Mouse (Mus musculus): Measurements from ENCODE around the gene Znrf1. TPM values are rescaled to one million over a fixed set of nuclear protein-coding genes. Genes with fewer than 3 reads are reported as not detected.
"Not testable (repeated sequence)": the region's sequence is repeated elsewhere in the genome, so short reads cannot be mapped to it uniquely, and the experiment has no call there.

Znrf1 gene
- 31.1 and 32.9 TPM in 2 replicates for polyA plus RNA-seq (2015; fragmentation: Nextera tagmentation; extraction: Ambion mirVana)

DNA sequence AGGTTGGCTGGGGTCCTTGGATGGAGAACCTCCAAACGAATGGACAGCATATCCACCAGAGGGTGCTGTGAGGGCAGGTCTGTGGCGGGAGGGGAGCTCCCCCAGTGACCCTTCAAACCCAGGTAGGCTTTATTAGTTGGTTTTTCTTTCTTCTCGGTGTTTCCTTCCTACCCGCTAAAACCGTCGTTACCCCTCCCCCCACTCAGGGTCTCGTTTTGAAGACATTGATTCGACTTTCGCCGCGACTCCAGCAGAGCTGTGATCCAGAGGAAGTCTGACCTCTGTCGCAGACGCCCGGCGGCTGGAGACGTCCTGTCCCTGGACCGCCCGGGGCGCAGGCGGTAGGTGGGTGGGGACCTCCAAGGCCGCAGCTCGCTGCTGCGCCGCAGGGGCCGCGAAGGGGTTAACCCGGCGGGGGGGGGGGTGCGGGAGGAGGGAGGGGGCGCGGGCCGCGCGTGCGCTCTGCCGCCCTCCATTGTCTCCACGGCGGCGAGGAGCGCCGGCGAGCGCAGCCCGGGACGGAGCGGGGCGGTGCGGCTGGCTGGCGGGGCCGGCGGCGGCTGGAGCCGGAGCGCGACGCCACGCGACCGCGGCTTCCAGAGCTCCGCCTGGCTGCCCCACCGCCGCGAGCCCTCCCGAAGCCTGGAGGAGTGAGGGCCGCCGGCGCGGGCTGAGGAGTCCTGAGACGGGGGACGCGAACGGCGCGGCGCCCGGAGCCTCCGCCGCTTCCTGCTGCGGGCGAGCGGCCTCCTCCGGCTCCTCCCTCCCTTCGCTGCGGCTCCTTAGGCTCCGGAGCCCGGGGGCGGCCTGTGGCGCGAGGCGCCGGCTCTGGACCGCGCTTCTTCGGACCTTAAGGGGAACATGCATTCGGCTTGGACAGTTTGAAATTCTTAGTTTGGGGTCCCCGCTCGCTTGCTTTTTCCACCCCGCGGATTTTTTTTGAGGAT is at the start of gene Znrf1:
Gene Znrf1 (plus strand): TSS at position 67 of the 947 bp plus-strand sequence.
- H3K9ac ChIP-seq, result peak within 1 kb of the TSS; percentile 93
- peak; percentile 88 for ATAC-seq (ENCODE audit: insufficient read depth, low FRiP score, low read depth)
- H3K27ac ChIP-seq, result peak within 1 kb of the TSS; percentile 91
- H3K36me3 ChIP-seq, result no peaks in the 10 kb centered on the region
- peaks cover 31% of the 10 kb centered on the region for H3K4me1 ChIP-seq
- H3K9me3 ChIP-seq, result no peaks in the 10 kb centered on the region
- WGBS, result under 1% methylated on average over 67 of the region's 100 CpGs
- H3K4me3 ChIP-seq (replicated peaks), result peak within 1 kb of the TSS; percentile 94
- H3K27me3 ChIP-seq (replicated peaks), result no peaks in the 10 kb centered on the region
- H3K4me2 ChIP-seq, result peak within 1 kb of the TSS; percentile 83

DNA sequence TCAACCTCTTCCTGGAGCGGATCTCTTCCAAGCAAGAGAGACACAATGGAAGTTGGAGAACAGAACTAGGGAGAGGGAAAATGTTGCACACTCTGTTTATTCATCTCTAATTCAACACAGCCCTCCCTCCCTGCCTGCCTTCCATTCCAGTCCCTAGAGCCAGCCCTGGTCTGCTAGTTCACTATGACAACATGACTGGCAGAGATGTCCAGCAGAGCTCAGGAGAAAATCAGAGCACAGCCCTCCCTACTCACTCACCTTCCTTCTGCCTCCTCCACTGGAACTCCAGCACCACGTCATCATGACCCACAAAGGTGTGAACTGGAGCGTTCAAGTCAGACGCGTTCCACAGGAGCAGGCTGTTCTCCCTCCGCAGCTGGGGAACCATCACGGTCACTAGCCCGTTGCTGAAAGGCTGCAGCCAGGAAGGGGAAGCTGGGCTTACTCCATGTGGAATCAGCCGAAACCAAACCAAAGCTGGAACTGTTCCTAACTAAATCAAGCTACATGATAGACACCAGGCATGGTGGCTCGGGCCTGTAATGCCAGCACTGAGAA is 45.8 kb upstream of the Znrf1 start:
- no peaks in the 10 kb centered on the region for H3K9me3 ChIP-seq
- 0 out of 2 replicates have a peak, but pooled peaks cover 1% of the 10 kb centered on the region for H3K36me3 ChIP-seq
- H3K4me2 ChIP-seq, result no peak overlapping the region
- H3K27ac ChIP-seq, result no peak overlapping the region
- no peak for ATAC-seq (ENCODE audit: insufficient read depth, low FRiP score, low read depth)
- H3K27me3 ChIP-seq (replicated peaks), result no peaks in the 10 kb centered on the region
- no peak overlapping the region for H3K9ac ChIP-seq
- WGBS, result 89% methylated on average over 10 of the region's 10 CpGs
- H3K4me1 ChIP-seq, result no peaks in the 10 kb centered on the region
- no peak overlapping the region for H3K4me3 ChIP-seq (replicated peaks)

DNA sequence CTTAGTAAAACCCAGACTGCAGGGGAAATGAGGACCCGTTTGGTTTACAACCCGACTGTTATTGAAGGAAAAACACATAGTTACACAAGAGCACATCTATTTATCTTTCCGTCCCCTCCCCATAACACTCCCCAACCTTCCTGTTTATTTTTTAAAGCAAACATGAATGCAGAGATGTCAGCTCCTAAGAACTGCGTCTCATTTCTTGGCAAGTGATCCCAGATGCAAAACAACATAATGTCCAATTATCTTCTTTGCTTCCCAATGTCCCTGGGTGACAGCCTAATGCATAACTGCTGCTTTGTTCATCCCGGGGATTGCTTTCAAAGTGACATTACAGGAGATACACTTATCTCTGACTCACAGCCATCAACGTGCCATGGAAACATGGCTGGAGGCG is 44.7 kb upstream of the Znrf1 start:
- Histone ChIP-seq H3K4me1 (no peaks in the 10 kb centered on the region), H3K4me3 (replicated peaks) (no peak overlapping the region), H3K4me2 (no peak overlapping the region), H3K27ac (no peak overlapping the region), H3K36me3 (0 out of 2 replicates have a peak, but pooled peaks cover 7% of the 10 kb centered on the region), H3K27me3 (replicated peaks) (no peaks in the 10 kb centered on the region), H3K9me3 (no peaks in the 10 kb centered on the region), H3K9ac (no peak overlapping the region)
- 59% methylated on average over 7 of the region's 7 CpGs for WGBS
- no peak for ATAC-seq (ENCODE audit: insufficient read depth, low FRiP score, low read depth)

DNA sequence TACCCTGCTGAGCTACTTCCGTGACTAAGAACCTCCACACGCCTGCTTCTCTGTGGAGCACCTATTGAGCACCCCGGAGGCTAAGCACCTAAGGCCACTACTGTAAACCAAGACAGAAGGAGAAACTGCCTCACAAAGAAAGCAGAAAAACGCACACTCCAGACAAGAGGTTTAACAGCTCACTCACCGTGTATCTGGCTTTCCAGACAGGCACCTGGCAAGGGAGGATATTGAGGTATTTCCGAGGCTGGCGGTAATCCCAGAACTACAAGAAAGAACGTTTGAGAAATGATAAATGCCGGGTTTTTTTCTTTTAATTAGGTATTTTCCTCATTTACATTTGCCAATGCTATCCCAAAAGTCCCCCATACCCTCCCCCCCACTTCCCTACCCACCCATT is 43.4 kb upstream of the Znrf1 start:
- 83% methylated on average over 9 of the region's 9 CpGs for WGBS

DNA sequence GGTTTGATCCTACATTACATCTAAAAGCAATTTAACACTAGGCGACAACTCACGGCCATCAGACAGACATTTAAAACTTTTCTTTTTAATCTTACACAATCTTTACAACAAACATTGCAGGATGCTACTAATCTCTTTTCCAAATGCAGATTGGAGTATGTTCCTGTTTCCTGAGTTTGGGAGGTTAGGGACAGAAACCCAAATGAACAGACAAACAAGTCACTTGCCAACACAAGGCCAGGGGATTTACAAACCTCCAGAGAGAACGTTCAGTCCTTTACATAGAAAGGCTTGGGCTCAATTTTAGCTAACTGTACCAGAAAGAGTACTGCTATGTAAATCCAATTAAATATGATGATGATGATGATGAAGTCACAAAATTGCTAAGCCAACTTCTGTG is 42.7 kb upstream of the Znrf1 start:
- WGBS, result 91% methylated on average over 3 of the region's 3 CpGs
- H3K4me3 ChIP-seq (replicated peaks), result no peak overlapping the region
- no peak overlapping the region for H3K4me2 ChIP-seq
- H3K9me3 ChIP-seq, result no peaks in the 10 kb centered on the region
- H3K27me3 ChIP-seq (replicated peaks), result no peaks in the 10 kb centered on the region
- no peak for ATAC-seq (ENCODE audit: insufficient read depth, low FRiP score, low read depth)
- no peak overlapping the region for H3K9ac ChIP-seq
- H3K36me3 ChIP-seq, result 0 out of 2 replicates have a peak, but pooled peaks cover 10% of the 10 kb centered on the region
- H3K27ac ChIP-seq, result no peak overlapping the region
- H3K4me1 ChIP-seq, result no peaks in the 10 kb centered on the region

More for the DNA sequence above, 43.4 kb upstream of the Znrf1 start:
- Histone ChIP-seq H3K36me3 (0 out of 2 replicates have a peak, but pooled peaks cover 10% of the 10 kb centered on the region), H3K27ac (no peak overlapping the region), H3K4me2 (no peak overlapping the region), H3K27me3 (replicated peaks) (no peaks in the 10 kb centered on the region), H3K9me3 (no peaks in the 10 kb centered on the region), H3K9ac (no peak overlapping the region), H3K4me1 (no peaks in the 10 kb centered on the region), H3K4me3 (replicated peaks) (no peak overlapping the region)
- ATAC-seq (ENCODE audit: insufficient read depth, low FRiP score, low read depth), result no peak

DNA sequence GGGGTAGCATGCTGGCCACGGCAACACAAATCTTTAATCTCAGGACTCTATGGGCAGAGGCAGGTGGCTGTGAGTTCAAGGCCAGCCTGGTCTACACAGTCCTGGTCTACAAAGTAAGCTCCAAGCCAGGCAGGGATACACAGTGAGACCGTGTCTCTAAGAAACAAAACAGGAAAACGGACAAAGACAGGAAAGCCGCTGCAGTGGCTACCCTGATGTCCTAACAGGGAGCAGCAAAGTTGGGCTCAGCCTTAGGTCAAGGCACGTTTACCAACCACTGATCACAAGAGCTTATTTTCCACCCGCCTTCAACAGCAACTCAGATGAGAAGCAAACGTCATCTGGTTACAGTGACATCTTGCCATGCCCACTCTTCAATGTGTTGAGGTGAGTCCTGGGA is 39.6 kb upstream of the Znrf1 start:
- WGBS, result 79% methylated on average over 7 of the region's 7 CpGs
- Histone ChIP-seq H3K4me1 (no peaks in the 10 kb centered on the region), H3K4me3 (replicated peaks) (no peak overlapping the region), H3K36me3 (0 out of 2 replicates have a peak, but pooled peaks cover 10% of the 10 kb centered on the region), H3K9me3 (no peaks in the 10 kb centered on the region), H3K27me3 (replicated peaks) (no peaks in the 10 kb centered on the region), H3K27ac (no peak overlapping the region), H3K9ac (no peak overlapping the region), H3K4me2 (no peak overlapping the region)
- no peak; the same call in 1 of the 2 replicates for ATAC-seq (ENCODE audit: insufficient read depth, low FRiP score, low read depth)

DNA sequence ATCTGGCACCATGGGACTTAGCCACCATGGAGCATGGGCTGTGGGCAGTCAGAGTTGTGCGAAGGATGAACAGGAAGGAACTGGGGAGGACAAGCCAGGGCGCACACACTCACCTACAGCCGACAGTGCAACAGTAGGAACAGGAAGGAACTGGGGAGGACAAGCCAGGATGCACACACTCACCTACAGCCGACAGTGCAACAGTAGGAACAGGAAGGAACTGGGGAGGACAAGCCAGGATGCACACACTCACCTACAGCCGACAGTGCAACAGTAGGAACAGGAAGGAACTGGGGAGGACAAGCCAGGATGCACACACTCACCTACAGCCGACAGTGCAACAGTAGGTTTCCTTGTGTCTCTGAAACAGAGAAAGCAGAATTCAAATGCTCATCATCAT is 37.6 kb upstream of the Znrf1 start:
- 81% methylated on average over 6 of the region's 6 CpGs for WGBS
- H3K9me3 ChIP-seq; ATAC-seq (ENCODE audit: insufficient read depth, low FRiP score, low read depth); H3K9ac ChIP-seq; H3K27me3 ChIP-seq (replicated peaks); H3K4me3 ChIP-seq (replicated peaks); H3K4me2 ChIP-seq; H3K36me3 ChIP-seq; H3K27ac ChIP-seq; H3K4me1 ChIP-seq: not testable (repeated sequence)

DNA sequence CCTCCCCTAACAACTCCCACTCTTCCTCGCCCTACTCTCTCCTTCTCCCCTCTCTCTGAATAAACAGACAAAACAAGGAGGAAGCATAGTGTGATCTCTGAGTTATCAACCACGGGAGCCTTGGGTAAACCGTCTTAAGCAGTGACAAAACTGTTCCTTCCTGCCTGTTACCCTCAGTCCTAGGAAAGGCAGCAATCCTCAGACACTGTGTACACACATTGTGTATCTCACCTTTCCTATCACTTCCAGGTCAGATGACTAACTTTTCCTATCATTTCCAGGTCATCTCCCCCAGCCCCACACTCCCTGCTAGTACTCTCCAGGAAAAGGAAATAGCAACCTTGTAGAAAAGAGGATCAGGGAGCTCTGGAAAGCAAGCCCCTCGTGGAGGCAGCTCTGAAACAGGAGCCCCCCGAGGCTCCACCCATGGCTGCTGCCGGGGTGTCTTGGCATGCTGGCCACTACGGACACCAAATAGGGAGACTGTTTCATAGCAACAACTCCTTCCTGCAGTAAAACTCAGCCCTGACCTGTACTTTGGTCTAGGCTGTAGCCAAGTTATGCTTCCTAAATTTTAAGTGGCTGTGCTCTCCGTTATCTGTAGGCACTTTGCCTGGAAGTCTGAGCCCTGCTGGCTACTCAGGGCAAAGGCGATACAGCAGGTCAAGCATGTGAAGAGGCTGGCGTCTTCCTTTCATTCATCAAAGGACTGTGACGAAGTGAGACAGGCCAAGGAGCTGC is 34.0 kb upstream of the Znrf1 start:
- no peaks in the 10 kb centered on the region for H3K36me3 ChIP-seq
- H3K27me3 ChIP-seq (replicated peaks), result no peaks in the 10 kb centered on the region
- WGBS, result 59% methylated on average over 11 of the region's 11 CpGs
- no peak overlapping the region for H3K27ac ChIP-seq
- no peak overlapping the region for H3K4me2 ChIP-seq
- no peak overlapping the region for H3K4me3 ChIP-seq (replicated peaks)
- 0 out of 2 replicates have a peak, but pooled peaks cover 2% of the 10 kb centered on the region for H3K4me1 ChIP-seq
- no peak overlapping the region for H3K9ac ChIP-seq
- H3K9me3 ChIP-seq, result no peaks in the 10 kb centered on the region
- ATAC-seq (ENCODE audit: insufficient read depth, low FRiP score, low read depth), result no peak

DNA sequence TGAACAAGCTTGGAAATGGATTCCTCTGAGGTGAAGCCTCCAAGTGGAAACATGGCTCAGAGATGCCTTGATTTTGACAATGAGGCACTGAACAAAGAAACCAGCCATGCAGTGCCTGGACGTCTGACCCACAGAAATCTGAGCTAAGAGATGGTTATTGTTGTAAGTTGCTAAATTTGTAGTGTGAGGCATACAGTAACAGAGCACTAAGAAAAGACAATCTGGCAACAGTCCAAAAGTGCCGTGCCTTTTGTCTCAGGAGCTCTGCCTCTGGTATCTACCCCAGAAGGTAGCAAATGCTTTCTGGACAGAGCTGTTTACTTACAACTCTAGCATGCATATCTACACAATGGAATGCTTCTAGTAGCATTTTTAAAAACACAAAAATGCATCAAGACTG is 27.3 kb upstream of the Znrf1 start:
- ATAC-seq (ENCODE audit: insufficient read depth, low FRiP score, low read depth), result no peak
- Histone ChIP-seq H3K36me3 (no peaks in the 10 kb centered on the region), H3K4me3 (replicated peaks) (no peak overlapping the region), H3K27me3 (replicated peaks) (no peaks in the 10 kb centered on the region), H3K4me1 (no peaks in the 10 kb centered on the region), H3K9me3 (no peaks in the 10 kb centered on the region), H3K4me2 (no peak overlapping the region), H3K9ac (no peak overlapping the region), H3K27ac (no peak overlapping the region)
- WGBS, result 32% methylated on average over 2 of the region's 2 CpGs

DNA sequence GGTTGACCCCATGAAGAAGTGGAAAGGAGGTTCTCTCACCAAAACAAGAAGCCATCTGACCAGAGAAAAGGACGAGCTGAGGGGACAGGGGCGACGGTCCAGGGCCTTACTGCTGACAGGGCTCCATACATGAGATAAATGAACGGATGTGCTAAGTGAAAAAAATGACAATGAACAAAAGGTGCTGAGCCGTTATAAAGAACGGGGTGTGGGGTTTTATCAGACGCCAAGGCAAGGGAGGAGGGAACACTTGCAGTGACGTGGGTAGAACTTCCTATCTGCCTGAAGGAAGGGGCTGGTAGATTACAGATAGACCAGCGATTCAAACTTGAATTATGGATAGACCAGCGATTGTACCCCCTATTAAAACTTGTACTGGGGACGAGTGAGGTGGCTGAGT is 26.6 kb upstream of the Znrf1 start:
- ATAC-seq (ENCODE audit: insufficient read depth, low FRiP score, low read depth), result no peak
- Histone ChIP-seq H3K27ac (no peak overlapping the region), H3K9me3 (no peaks in the 10 kb centered on the region), H3K36me3 (no peaks in the 10 kb centered on the region), H3K4me1 (no peaks in the 10 kb centered on the region), H3K4me2 (no peak overlapping the region), H3K9ac (no peak overlapping the region), H3K27me3 (replicated peaks) (no peaks in the 10 kb centered on the region), H3K4me3 (replicated peaks) (no peak overlapping the region)
- 69% methylated on average over 11 of the region's 11 CpGs for WGBS

DNA sequence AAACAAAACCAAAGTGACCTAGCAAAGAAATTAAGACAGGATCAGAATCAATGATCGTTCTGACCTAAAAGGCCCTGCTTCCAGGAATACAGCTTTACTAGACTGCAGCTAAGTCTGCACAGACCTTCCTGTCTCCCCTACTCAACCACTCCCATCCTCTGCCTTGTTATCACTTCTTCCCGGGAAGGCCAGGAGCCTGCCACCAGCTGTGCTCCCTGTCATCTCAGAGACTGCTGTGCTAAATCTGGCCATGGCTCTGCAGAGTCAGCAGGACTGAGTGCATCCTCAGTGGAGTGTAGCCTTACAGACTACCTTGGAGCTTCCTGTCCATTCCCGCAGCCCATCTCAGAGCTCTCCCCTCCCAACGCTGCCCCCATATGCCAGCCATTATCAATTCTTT is 25.5 kb upstream of the Znrf1 start:
- no peak overlapping the region for H3K4me3 ChIP-seq (replicated peaks)
- H3K9ac ChIP-seq, result no peak overlapping the region
- no peak overlapping the region for H3K4me2 ChIP-seq
- WGBS, result 57% methylated on average over 4 of the region's 4 CpGs
- H3K9me3 ChIP-seq, result no peaks in the 10 kb centered on the region
- no peaks in the 10 kb centered on the region for H3K27me3 ChIP-seq (replicated peaks)
- no peak; the same call in 1 of the 2 replicates for ATAC-seq (ENCODE audit: insufficient read depth, low FRiP score, low read depth)
- H3K27ac ChIP-seq, result no peak overlapping the region
- H3K4me1 ChIP-seq, result no peaks in the 10 kb centered on the region
- H3K36me3 ChIP-seq, result no peaks in the 10 kb centered on the region

DNA sequence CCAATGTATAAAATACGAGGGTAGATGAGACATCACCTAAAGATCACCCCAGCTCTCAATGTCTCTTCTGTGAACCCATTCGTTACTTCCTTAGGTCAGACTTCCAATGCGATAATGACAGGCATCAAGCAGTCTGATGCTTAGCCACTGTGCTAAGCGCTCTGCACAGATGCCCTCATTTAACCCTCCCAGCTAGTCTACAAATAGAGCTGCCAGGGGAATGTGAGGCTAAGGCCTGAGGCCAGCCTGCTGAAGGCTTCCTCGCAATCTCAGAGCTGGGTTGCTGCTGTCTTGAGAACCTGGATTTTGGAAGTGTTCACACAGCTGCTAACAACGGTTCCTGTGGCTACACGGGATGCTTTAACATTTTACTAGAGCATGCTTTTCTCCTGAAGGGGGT is 23.0 kb upstream of the Znrf1 start:
- Histone ChIP-seq H3K9me3 (no peaks in the 10 kb centered on the region), H3K27ac (no peak overlapping the region), H3K36me3 (no peaks in the 10 kb centered on the region), H3K9ac (no peak overlapping the region), H3K4me2 (no peak overlapping the region), H3K4me3 (replicated peaks) (no peak overlapping the region), H3K4me1 (no peaks in the 10 kb centered on the region), H3K27me3 (replicated peaks) (no peaks in the 10 kb centered on the region)
- ATAC-seq (ENCODE audit: insufficient read depth, low FRiP score, low read depth), result no peak
- whole genome bisulfite sequencing, result 76% methylated on average over 7 of the region's 7 CpGs
